Mouse (Mus musculus) right cerebral cortex, postnatal 10 days (tissue): Measurements from ENCODE around the gene Dnajb7.
A peak's percentile ranks its signal among the peaks of the same experiment; 100 is the strongest.

Experiments used
- DNase-seq, 2 experiments: peaks; one replicate each; pipeline ENCODE4 v3.0.0; 2021; ENCODE audit warnings: low spot score in 2 of 2

Gene Dnajb7

DNA sequence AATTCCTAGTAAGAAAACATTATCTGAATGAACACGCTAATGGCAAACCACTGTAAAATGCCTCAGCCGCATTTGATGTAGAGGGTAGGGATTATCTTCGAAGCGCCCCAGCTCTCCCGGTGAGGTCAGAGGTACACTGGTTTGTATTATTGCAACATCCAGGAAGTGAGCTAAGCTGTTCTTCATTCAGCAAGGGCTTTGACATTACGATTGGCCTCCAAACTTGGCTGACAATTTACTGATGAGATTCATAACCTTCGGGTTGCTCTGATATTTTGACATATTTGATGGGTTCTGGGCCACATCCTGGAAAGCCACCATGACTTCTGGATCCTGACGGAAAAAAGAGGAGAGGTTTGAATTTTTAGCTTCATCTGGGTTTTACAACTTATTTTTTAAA is 42.9 kb downstream of the Dnajb7 start:
- no peak for DNase-seq

DNA sequence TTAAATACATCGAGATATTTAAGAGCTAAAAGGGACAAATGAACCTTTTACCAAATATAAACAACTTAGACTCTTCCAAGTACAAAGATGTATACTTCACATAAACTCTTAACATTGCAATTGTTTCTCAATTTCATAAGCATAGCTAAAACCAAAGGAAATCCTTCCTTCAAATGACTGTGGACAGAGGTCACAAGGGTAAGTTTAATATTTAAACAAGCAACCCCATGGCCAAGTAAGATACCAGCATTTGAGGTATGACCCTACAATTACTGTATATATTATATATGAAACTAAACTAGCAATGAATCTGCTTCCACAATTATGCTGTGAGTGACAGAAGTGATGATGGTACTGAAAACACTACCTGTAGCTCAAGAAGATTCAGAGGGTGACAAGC is 43.8 kb downstream of the Dnajb7 start:
- DNase-seq: no peak

DNA sequence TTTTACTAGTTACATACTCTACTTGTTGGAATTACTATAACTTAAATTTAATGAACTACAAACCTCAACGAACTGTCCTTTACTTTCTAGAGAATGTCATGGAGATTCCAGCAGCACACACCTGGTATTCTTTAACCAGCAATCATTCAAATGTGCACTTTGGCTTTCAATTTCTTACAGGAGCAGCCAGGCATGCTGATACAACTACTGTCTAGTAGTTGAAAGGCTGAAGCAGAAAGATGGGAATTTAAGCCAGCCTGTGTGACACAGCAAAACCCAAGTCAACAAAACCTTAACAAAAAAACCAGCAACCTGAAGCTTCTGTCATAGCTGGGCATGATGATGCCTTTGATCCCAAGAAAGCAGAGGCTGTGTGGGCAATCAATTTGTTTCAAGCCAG is 45.6 kb downstream of the Dnajb7 start:
- no peak for DNase-seq

DNA sequence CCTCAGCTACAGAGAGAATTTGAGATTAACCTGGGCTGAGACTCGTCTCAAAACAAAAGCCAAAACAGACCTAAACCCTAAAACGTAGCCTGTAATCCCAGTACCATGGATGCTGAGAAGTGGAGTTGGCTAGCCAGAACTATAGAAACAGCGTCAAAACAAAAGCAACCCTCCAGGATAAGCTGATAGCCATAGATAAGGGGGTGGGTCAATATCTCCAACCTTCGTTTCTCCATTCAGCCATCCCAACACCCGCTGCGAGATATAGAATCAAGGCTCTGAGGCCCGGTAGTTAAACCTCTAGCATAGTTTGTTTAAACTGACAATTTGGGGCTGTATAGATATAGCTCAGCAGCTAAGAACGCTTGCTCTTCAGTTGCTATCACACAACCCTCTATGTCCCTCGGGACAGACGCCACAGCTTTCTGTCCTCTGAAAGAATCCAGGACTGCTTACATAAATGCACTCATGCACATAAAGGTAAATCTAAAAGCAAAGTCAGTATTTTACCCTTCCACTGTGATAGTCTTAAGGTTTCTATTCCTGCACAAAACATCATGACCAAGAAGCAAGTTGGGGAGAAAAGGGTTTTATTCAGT is 46.6 kb downstream of the Dnajb7 start:
- DNase-seq: no peak

DNA sequence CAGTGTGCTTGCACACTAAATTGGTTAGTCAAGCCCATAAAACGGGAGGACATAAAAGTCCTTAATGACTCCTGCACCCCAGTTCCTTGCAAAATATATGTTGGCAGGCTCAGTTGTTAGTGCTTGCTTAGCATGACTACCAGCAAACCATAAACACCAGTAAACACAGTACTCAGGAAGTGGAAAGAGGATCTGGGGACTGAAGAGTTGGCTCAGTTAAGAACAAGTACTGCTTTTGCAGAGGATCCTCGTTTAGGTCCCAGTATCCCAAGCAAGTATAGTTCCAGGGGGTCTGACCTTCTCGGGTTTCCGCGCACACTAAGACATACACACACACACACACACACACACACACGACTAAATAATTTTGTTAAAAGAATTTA is 47.1 kb downstream of the Dnajb7 start:
- no peak for DNase-seq

DNA sequence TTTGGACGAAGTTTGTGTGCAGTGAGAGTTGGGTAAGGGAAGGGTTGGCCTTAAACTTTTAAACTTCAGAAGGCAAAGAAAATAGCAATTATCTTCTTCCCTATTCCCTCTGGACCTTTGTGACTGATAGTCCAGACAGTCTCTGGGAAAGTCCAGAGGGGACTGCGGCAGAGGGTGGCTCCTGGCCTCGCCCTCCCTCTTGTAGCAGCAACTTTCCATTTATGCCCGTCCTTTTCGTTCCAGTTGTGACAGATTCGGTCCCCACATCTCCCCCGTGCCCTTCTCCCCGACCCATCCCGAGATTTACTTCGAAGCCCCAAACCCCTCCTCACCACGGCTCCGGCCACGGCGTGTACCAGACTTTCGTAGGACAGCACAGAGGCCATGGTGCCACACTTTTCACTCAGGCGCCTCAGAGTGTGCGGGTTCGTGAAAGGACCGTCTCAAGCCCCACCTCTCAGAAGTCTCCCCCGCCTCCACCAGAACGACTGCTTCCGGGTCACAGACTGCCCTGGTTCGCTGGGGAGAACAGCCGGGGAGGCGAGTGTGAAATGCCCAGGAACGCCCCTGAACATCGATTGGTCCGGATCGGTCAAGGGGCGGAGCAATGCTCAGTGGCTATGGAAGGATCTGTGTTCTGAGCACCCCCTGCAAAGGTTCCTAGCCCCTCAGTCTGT is 47.6 kb downstream of the Dnajb7 start, which contains the start of gene Slc25a17:
Gene Slc25a17, minus strand, starts transcription at position 468 of the 677 bp plus-strand sequence.
- DNase-seq: peak; percentile 97

DNA sequence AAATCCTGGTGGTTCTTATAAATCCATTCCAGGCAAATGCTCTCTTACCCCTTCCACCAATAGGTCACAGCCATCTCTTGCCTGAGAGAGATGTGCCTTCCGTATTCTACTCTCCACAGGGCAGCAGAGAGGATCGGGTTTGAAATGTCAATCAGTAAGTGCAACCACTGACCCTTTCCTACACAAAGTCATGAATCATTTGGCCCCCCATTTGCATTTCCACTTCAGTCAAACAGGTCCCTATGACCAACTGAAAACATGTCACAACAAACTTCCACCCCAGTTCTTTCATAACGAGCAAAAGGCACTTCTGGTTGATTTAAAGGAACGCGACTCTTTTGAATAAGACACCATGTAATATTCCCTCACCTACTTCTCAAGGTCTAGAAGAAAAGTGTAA is 48.7 kb downstream of the Dnajb7 start:
- DNase-seq: no peak

DNA sequence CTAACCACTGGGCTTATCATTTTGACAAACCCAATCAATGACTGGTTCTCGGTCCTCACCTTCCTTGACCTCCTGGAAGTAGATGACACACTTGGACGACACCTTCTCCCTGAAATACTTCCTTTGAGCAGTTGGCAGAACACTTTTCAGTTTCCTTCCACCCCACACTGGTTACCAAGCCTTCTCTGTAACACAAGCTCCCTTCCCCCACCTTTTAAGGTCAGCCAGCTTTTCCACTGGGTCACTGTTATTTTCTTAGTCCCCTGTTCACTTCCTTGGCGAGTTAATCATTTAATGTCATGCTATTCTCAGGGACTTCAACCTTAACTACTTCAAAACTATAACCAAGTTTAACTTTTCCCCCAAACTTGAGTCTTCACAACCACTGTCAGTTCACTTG is 49.2 kb downstream of the Dnajb7 start:
- no peak for DNase-seq

DNA sequence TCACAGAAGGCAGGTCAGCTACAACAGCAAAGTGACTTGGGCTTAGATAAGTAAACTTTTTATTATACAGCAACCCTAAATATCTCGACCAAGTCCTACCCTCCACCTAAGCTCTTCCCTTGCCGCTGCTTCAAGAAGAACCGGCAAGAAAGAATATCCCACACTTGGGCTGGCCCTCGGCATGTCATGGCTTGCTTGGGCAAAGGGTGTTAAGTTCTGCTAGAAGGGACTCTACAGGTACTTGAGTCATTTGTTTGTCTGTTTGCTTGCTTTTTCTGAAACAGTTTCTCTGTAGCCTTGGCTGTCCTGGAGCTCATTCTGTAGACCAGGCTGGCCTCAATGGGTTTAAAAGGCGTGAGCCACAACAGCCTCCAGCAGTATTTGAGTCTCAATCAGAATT is 51.2 kb downstream of the Dnajb7 start:
- DNase-seq: no peak
